Mouse (Mus musculus) ES-E14 (cell line): Measurements from ENCODE around the gene Hmox2.

Experiments
- HCFC1 ChIP-seq: IDR thresholded peaks from 2 replicates; pipeline ENCODE4 v1.6.1; 2012; ENCODE audit warnings: low read length, inconsistent platforms, borderline replicate concordance; ENCODE audit not compliant: insufficient read depth
- ZNF384 ChIP-seq: IDR thresholded peaks from 2 replicates; pipeline ENCODE4 v1.6.1; 2012; ENCODE audit warnings: low read depth, low read length, inconsistent platforms

GRCm38 (mm10) chr16:4791332-4791731 is 65.2 kb downstream of the Hmox2 start:
- no peak for TF ChIP-seq ZNF384
- no peak for TF ChIP-seq HCFC1
